Mouse (Mus musculus) MEL (cell line): ENCODE data around the gene Col1a1.

ENCODE experiments used
- BHLHE40 ChIP-seq: IDR thresholded peaks from 2 replicates; pipeline ENCODE4 v1.6.1; 2012; ENCODE audit warnings: low read depth, mild to moderate bottlenecking, inconsistent platforms, low read length, improper control_type of control experiment, borderline replicate concordance
- CTCF ChIP-seq, 3 experiments: IDR thresholded peaks in 2 of 3; conservative IDR thresholded peaks in 1 of 3; 2 replicates each; pipeline ENCODE4 v1.5.1; 2011 to 2012; ENCODE audit warnings: low read length in 3 of 3, low read depth in 2 of 3, mild to moderate bottlenecking in 2 of 3, improper control_type of control experiment in 1 of 3, inconsistent platforms in 1 of 3, mixed read lengths in 1 of 3, moderate library complexity in 1 of 3; ENCODE audit not compliant: control insufficient read depth in 1 of 3, insufficient read depth in 1 of 3, poor library complexity in 1 of 3, severe bottlenecking in 1 of 3
- E2F4 ChIP-seq: IDR thresholded peaks from 2 replicates; pipeline ENCODE4 v1.6.1; 2011; ENCODE audit warnings: low read depth, low read length, improper control_type of control experiment, borderline replicate concordance
- GABPA ChIP-seq: IDR thresholded peaks from 2 replicates; pipeline ENCODE4 v1.6.1; 2012; ENCODE audit warnings: low read depth, mild to moderate bottlenecking, inconsistent platforms, low read length, improper control_type of control experiment, moderate library complexity
- NELFE ChIP-seq: IDR thresholded peaks from 2 replicates; pipeline ENCODE4 v1.6.1; 2011; ENCODE audit warnings: low read depth, low read length, improper control_type of control experiment
- POLR2A ChIP-seq, 2 experiments: IDR thresholded peaks; 2 replicates each; pipeline ENCODE4 v1.6.1; 2011 to 2012; ENCODE audit warnings: low read length in 2 of 2, mild to moderate bottlenecking in 2 of 2, control low read depth in 1 of 2, improper control_type of control experiment in 1 of 2, low read depth in 1 of 2, moderate library complexity in 1 of 2; ENCODE audit not compliant: control insufficient read depth in 1 of 2, insufficient read depth in 1 of 2, poor library complexity in 1 of 2
- RCOR1 ChIP-seq: IDR thresholded peaks from 2 replicates; pipeline ENCODE4 v1.6.1; 2012; ENCODE audit warnings: low read depth, mild to moderate bottlenecking, inconsistent platforms, low read length, improper control_type of control experiment
- TAL1 ChIP-seq: IDR thresholded peaks from 2 replicates; pipeline ENCODE4 v1.6.1; 2012; ENCODE audit warnings: mild to moderate bottlenecking, inconsistent platforms, low read length, moderate library complexity, mixed read lengths
- TBP ChIP-seq: IDR thresholded peaks from 2 replicates; pipeline ENCODE4 v1.8.0; 2011; ENCODE audit warnings: low read depth, low read length, improper control_type of control experiment

DNA sequence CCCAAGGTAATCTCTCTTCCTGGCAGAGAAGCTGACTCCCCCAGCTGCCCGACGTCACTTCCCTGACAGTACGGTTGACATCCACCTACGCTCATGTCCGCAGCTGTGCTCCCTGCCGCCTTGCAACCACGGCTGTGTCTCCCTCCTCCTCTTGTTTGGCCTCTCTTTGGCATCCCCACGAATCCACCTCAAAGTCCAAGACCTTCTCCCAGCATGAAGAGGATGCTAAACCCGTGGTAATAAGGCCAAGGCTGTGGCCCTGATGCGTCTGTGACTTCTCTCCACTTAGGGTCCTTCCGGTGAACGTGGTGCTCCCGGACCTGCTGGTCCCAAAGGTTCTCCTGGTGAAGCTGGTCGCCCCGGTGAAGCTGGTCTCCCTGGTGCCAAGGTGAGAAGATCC, 7.0 kb downstream of the Col1a1 start:
- no peak for TF ChIP-seq RCOR1
- TF ChIP-seq GABPA = no peak
- no peak for TF ChIP-seq CTCF (IDR thresholded peaks at IDR 0.05 in 2 of 3, conservative IDR thresholded peaks at IDR 0.05 in 1 of 3; ENCODE audit: control insufficient read depth in 1 of 3, insufficient read depth in 1 of 3, low read depth in 2 of 3, low read length in 3 of 3, poor library complexity in 1 of 3, severe bottlenecking in 1 of 3)
- no peak for TF ChIP-seq TBP
- TF ChIP-seq POLR2A (IDR thresholded peaks at IDR 0.05; ENCODE audit: control insufficient read depth in 1 of 2, insufficient read depth in 1 of 2, low read depth in 1 of 2, low read length in 2 of 2, poor library complexity in 1 of 2) = no peak
- TF ChIP-seq E2F4 = no peak
- TF ChIP-seq NELFE = no peak
- TF ChIP-seq BHLHE40 = no peak
- no peak for TF ChIP-seq TAL1
